ENCODE assay signal across 25 mouse cellular contexts in the genomic region with DNA sequence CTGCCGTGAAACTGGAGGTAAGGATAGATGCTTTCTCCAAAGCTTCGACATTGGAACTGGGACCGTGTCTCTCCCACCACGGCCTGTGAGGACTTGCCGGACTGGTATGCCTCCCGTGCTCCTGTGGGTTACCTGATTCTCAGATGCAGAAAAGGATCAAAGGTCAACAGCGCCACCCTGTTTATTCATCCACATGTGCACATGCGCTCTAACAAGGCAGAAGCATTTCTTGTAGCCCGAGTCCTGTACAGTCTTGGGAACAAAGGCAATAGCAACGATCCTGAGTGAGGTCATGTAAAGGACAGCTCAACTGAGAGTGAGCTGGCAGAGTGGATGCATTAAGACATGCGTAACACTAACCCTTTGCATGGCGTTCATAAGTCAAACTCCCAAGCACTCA. TPM values are rescaled to one million over a fixed set of nuclear protein-coding genes. Genes with fewer than 3 reads are reported as not detected.
DNase-seq lines count a peak whose midpoint lies in the region; ATAC-seq and TF ChIP-seq lines count a peak whose summit lies in the region.
"Had no signal": no experiment of that assay in that cellular context is flagged by ENCODE, and none has a peak within 500 bp of the region (broad histone marks: within the 10 kb centered on the region; RNA-seq: fewer than 3 reads in every experiment).

No protein-coding gene starts in this region.

- H3K36me3 ChIP-seq in embryonic facial prominence, embryonic 14.5 days (ENCODE audit: control insufficient read depth, insufficient read depth, low read length) = peaks cover 9% of the 10 kb centered on the region
- peaks cover 4% of the 10 kb centered on the region; the same call in 1 of the 2 replicates for H3K36me3 ChIP-seq in intestine, postnatal 0 days (ENCODE audit: control insufficient read depth, insufficient read depth)

- peak; percentile 32 for TF ChIP-seq CTCF in intestine, postnatal 0 days (IDR thresholded peaks at IDR 0.05; ENCODE audit: low read depth)

- no peak overlapping the region for H3K27ac ChIP-seq in embryonic facial prominence, embryonic 14.5 days (replicated peaks; ENCODE audit: low read depth, low read length)
- no peak overlapping the region for H3K27ac ChIP-seq in intestine, postnatal 0 days (ENCODE audit: low read depth, low read length)
- H3K27ac ChIP-seq: heart, embryonic 13.5 days; hindbrain, embryonic 15.5 days; limb, embryonic 13.5 days; liver, embryonic 15.5 days had no signal

- intact Hi-C loops in gastrocnemius, postnatal 14 days (cut with DNase I; ENCODE audit: low total_unique reads) = no loop called here

- no peak overlapping the region for H3K4me2 ChIP-seq in embryonic facial prominence, embryonic 14.5 days (ENCODE audit: low read depth, low read length)
- no peak overlapping the region for H3K4me2 ChIP-seq in intestine, postnatal 0 days (replicated peaks; ENCODE audit: low read depth)
- H3K4me2 ChIP-seq: heart, embryonic 13.5 days; hindbrain, embryonic 15.5 days; limb, embryonic 13.5 days; liver, embryonic 15.5 days had no signal

- peak; percentile 68 for ATAC-seq in embryonic facial prominence, embryonic 14.5 days (ENCODE audit: low read depth)
- ATAC-seq in intestine, postnatal 0 days = peak; percentile 69
- ATAC-seq: lung, postnatal 0 days had no signal

- no peaks in the 10 kb centered on the region for H3K4me1 ChIP-seq in embryonic facial prominence, embryonic 14.5 days (ENCODE audit: control insufficient read depth, insufficient read depth, low read length)
- no peaks in the 10 kb centered on the region for H3K4me1 ChIP-seq in intestine, postnatal 0 days (replicated peaks; ENCODE audit: control insufficient read depth, insufficient read depth, low read length)
- H3K4me1 ChIP-seq: hindbrain, embryonic 15.5 days; limb, embryonic 13.5 days; megakaryocyte, embryonic 14.5 days had no signal

- WGBS in embryonic facial prominence, embryonic 14.5 days = 72% methylated on average over 12 of the region's 12 CpGs
- 51% methylated on average over 12 of the region's 12 CpGs for WGBS in intestine, postnatal 0 days

- H3K9ac ChIP-seq in embryonic facial prominence, embryonic 14.5 days (ENCODE audit: low read depth, low read length) = no peak overlapping the region
- no peak overlapping the region for H3K9ac ChIP-seq in intestine, postnatal 0 days (ENCODE audit: low read depth, low read length)
- H3K9ac ChIP-seq: hindbrain, embryonic 15.5 days; limb, embryonic 13.5 days; liver, embryonic 15.5 days had no signal

- H3K9me3 ChIP-seq in embryonic facial prominence, embryonic 14.5 days (ENCODE audit: control insufficient read depth, low read length) = no peaks in the 10 kb centered on the region
- H3K9me3 ChIP-seq in intestine, postnatal 0 days (ENCODE audit: control insufficient read depth) = no peaks in the 10 kb centered on the region
- H3K9me3 ChIP-seq: heart, embryonic 13.5 days; hindbrain, embryonic 15.5 days; limb, embryonic 13.5 days; liver, embryonic 15.5 days; megakaryocyte, embryonic 14.5 days had no signal

- no peak overlapping the region for H3K4me3 ChIP-seq in embryonic facial prominence, embryonic 14.5 days (ENCODE audit: low read depth, low read length)
- H3K4me3 ChIP-seq in intestine, postnatal 0 days (ENCODE audit: low read depth, low read length) = no peak overlapping the region
- H3K4me3 ChIP-seq: heart, embryonic 13.5 days; hindbrain, embryonic 15.5 days; limb, embryonic 13.5 days; liver, embryonic 15.5 days; megakaryocyte, embryonic 14.5 days; myocyte had no signal

- peak; percentile 6 for DNase-seq in retina, postnatal 1 day
- no peak for DNase-seq in retina, embryonic 14.5 days (ENCODE audit: low spot score)
- peak; percentile 9 for DNase-seq in embryonic facial prominence, embryonic 14.5 days (ENCODE audit: low spot score)
- no peak for DNase-seq in layer of hippocampus, postnatal 14 days (ENCODE audit: low spot score in 2 of 2)
- no peak for DNase-seq in gastrocnemius, postnatal 14 days
- DNase-seq in heart, postnatal 4 days = no peak
- DNase-seq: adrenal gland, adult 8-10 months; cerebellum, adult 9-11 months; heart, adult 18-20 months; kidney, adult 8-10 months; kidney, postnatal 36 days; layer of hippocampus, adult 9-11 months; midbrain, embryonic 14.5 days; right cerebral cortex, postnatal 25 days; thymus, adult 18-20 months; thymus, postnatal 4 days had no signal

- no peaks in the 10 kb centered on the region for H3K27me3 ChIP-seq in embryonic facial prominence, embryonic 14.5 days (replicated peaks; ENCODE audit: control insufficient read depth, insufficient read depth, low read length)
- no peaks in the 10 kb centered on the region for H3K27me3 ChIP-seq in intestine, postnatal 0 days (replicated peaks; ENCODE audit: control insufficient read depth, insufficient read depth, low read length)
- H3K27me3 ChIP-seq: heart, embryonic 13.5 days; hindbrain, embryonic 15.5 days; limb, embryonic 13.5 days; liver, embryonic 15.5 days; megakaryocyte, embryonic 14.5 days had no signal

RNA-seq across cellular contexts. Expression of a gene that starts 7.2 kb away (rescaled TPM):
- 0.46 and 0.67 TPM in 2 replicates for polyA plus RNA-seq in embryonic facial prominence, embryonic 14.5 days (2014; fragmentation: Nextera tagmentation; extraction: Ambion mirVana)
- 0.14 and 0.21 TPM in 2 replicates for polyA plus RNA-seq in intestine, postnatal 0 days (2015; fragmentation: Nextera tagmentation; extraction: Ambion mirVana)
- total RNA-seq in layer of hippocampus, postnatal 14 days (2021) = 1 to 10 TPM in 1 of 2 experiments, under 1 TPM in 1; 0.81 to 1.2 TPM
- total RNA-seq in gastrocnemius, postnatal 14 days (2021) = not detected
- total RNA-seq in heart, postnatal 4 days (2021) = not detected
- total RNA-seq: heart, postnatal 25 days had no signal
- polyA plus RNA-seq: myocyte had no signal

RNA-seq across cellular contexts. Expression of a gene that starts 34.2 kb away (rescaled TPM):
- polyA plus RNA-seq in embryonic facial prominence, embryonic 14.5 days (2014; fragmentation: Nextera tagmentation; extraction: Ambion mirVana) = 4.1 and 5.8 TPM in 2 replicates
- polyA plus RNA-seq in intestine, postnatal 0 days (2015; fragmentation: Nextera tagmentation; extraction: Ambion mirVana) = 5.2 and 5.5 TPM in 2 replicates
- 1 to 10 TPM; 2.5 to 4.0 TPM for total RNA-seq in layer of hippocampus, postnatal 14 days (2021)
- 1 to 10 TPM; 2.5 to 3.6 TPM for total RNA-seq in gastrocnemius, postnatal 14 days (2021)
- total RNA-seq in heart, postnatal 4 days (2021) = 1 to 10 TPM; 1.9 to 2.4 TPM

RNA-seq across cellular contexts. Expression of a gene that starts 53.6 kb away (rescaled TPM):
- 35.6 and 43.4 TPM in 2 replicates for polyA plus RNA-seq in embryonic facial prominence, embryonic 14.5 days (2014; fragmentation: Nextera tagmentation; extraction: Ambion mirVana)
- polyA plus RNA-seq in intestine, postnatal 0 days (2015; fragmentation: Nextera tagmentation; extraction: Ambion mirVana) = 12.0 and 12.9 TPM in 2 replicates
- 1 to 10 TPM; 2.4 to 2.8 TPM for total RNA-seq in layer of hippocampus, postnatal 14 days (2021)
- 1 to 10 TPM; 2.9 to 3.2 TPM for total RNA-seq in gastrocnemius, postnatal 14 days (2021)
- 10 to 100 TPM; 32.1 to 34.8 TPM for total RNA-seq in heart, postnatal 4 days (2021)

Comparison
In these comparisons a context has a peak if more than half of its experiments do, and no peak if none do; other contexts are left out.
1. DNase-seq: peak in retina, postnatal 1 day (single experiment) and embryonic facial prominence, embryonic 14.5 days (single experiment); none in retina, embryonic 14.5 days (single experiment), layer of hippocampus, postnatal 14 days (0 of 2), gastrocnemius, postnatal 14 days (single experiment) and heart, postnatal 4 days (single experiment).
2. RNA of a gene that starts 53.6 kb away (total RNA-seq): 32.1 to 34.8 TPM in heart, postnatal 4 days; 2.9 to 3.2 TPM in gastrocnemius, postnatal 14 days and 2.4 to 2.8 TPM in layer of hippocampus, postnatal 14 days; every median in the first group is over 4 times any median in the second.